Mouse (Mus musculus) neural tube, embryonic 10.5 days (tissue): ENCODE results near the gene Spn.

Source experiments
- DNase-seq: peaks from one replicate; pipeline ENCODE4 v3.0.0-alpha.2; 2017; ENCODE audit warnings: low spot score; ENCODE audit errors: extremely low spot score

Gene Spn

DNA sequence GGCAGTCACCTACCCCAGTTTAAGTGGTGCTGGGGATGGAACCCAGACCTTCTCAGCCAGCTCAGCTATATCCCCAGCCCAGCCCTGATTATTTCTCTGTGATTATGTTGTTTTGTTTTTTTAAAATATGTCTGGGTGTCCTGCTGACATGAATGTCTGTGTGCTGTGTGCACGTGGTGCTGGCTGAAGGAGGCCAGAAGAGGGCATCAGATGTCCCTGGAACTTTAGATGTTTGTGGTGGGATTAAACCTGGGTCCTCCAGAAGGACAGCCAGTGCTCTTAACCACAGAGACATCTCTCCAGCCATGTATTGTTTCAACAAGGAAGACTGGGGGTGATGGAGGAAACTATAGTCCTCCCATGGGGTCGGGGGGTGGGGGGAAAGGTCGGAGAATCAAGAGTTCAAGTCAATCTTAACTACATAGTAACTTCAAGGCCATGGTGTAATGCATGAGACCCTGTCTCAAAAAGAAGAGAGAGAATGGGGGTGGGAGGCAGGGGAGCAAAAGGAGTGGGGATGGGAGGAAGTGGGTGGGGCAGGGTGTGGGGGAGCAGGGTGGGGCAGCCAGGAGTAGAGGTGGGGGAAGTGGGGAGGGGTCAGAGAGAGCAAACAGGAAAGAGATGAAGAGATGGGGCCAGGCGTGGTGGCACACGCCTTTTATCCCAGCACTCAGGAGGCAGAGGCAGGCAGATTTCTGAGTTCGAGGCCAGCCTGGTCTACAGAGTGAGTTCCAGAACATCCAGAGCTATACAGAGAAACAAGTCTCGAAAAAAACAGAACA, 3.2 kb upstream of the Spn start:
- DNase-seq = no peak

DNA sequence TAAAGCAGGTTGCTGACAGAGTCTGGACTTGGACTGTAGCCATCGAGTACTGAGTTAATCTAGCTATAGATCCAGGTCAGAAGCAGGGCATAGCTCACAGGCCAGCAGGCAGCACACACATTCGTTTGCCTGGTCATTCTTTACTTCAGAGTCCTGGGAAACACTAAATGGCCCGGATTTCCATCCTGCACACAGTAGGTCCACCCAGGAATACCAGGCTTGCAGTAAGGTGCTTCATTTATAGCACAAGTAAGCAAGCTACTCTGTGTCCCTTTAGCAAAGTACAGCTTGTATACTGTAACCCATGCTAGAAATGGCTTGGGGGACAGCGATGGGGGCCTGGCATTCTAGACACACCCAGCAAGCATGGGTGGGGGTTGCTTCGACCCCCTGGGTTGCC, 1.9 kb upstream of the Spn start:
- no peak for DNase-seq

DNA sequence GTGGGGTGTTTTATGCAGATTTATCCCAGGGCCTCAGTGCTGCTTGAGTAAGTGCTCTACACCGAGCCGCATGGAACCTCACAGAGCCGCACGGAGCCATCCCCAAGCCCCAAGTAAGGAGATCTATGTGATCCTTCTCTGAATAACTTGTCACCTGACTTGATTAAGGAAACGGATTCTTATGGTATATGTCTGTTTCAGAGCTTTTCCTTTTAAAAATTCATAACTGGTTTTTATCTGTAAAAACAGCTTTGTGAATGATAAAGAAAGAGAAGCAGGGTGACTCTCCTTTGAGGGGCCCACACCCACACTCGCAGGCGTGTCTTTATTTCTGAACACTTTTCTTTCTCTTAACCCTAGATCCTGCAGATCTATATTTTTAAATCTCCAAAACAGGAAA, 1.5 kb upstream of the Spn start:
- DNase-seq = no peak

DNA sequence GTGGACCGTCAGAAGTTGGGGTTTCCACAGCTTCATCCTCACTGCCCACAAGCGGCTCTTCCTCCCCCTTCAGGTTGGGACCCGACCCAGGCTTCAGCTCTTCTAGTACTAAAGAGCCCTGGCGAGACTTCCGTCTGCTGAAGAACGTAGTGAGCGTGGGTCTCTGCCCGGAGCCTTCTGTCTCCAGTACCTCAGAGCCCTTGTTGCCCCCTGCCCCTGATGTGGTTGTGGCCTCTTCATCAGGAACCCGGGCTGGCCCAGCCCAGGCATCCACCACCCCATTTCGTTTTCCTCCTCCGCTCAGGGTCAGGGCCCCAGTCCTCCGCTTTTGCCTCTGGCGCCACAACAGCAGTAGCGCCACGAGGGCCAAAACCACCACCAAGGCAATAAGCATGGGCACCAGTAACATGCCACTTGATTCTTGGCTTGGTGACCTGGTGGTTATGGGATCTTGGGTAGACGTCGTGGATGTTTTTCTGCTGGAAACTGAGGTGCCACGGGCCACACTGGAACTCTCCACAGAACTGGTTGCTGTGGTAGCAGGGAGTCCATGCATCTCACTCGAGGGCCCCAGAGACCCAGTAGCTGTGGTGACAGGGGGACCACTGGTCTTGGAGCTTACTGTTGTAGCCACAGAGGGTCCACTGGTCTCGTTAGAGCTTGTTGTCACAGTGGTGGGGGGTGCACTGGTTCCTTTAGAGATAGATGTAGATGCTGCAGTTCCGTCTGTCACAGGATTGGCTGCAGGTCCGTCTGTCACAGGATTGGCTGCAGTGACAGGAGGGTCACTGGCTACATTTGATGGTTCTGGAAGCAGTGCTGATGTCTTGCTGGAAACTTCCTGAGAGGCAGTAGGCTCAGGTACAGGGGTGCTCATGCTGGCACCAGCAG, 1.2 kb downstream of the Spn start:
- DNase-seq = no peak

DNA sequence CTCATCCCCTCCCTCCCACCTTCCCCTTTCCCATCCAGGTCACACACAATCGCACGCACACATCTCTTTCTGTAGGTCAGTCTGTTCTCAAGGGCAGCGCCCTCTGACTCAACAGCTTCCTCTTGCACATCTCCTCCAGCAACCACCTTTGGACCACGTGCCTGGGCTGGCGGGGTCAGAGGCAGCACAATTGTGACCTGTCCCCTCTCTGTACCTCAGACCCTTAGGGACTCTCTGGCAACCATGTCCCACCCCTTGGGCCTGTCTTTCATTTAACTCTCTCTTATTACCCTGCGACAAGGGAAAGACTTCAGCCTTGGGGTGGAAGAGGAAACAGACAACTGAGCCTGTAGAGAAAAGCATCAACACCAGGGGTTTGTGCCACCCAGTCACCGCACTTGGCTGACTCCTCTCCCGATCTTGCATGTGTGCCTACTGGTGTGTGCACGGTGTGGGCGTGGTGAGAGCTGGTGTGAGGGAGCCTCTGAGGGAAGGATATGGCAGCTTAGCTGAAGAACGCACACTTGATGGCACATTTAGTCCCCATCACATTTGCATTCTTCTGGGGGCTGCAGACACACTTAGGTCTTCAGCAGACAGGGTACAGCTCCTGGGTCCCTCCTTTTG, 2.7 kb downstream of the Spn start:
- no peak for DNase-seq

DNA sequence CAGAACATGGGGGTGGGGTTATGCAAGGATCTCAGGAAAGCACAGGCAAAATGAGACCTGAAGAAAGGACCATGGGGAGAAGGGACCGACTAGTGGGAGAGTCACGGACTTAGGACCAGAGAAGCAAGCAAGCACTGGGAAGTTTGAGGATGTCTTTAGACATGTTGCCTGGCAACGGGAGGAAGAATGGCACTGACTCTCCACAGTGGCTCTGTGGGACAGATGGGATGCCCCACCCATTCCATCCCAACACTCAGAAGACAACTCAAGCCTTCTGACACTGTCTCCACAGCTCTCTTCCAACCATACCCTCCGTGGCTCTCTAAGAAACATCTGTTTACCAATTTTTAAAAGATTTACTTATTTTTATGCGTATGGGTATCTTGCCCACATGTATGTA, 4.5 kb downstream of the Spn start:
- no peak for DNase-seq

DNA sequence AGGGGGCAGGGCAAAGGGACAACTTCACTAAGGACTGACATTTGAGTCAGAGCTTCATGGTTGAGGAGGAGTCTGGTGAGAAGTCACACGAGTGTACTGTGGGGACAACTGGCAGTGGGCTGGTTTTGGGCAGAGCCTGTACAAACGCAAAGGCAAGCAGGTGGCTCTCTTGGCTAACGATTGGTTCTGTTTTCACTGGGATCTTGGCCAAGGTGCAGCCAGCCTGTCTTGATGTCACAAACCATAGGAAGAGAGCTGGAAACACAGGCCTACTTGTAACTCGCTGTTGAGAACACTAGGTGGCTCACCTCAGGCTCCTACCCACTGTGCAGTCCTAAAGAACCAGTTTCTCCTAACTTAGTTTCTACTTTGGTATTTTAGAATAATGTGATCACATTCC, 8.0 kb downstream of the Spn start:
- no peak for DNase-seq

DNA sequence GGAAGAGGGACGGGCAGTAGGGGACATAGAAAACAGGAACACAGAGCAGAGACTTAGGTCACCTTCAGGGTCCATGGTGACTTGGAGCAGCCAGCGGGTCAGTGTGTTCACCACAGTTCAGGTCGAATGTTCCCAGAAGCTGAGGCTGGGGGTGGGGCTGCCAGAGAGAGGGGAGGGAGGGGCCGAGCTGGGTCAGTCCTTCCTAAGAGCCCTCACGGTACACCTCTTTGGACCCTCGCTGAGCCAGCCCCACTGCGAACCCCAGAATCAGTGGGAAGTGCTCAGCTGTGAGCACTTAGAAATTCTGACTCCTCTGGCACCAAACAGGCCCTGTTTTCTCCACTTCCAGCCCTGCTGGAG, 15.7 kb downstream of the Spn start, which contains the start of gene Qprt:
TSS of gene Qprt (minus strand) at position 316 of the 360 bp plus-strand sequence.
- no peak for DNase-seq

DNA sequence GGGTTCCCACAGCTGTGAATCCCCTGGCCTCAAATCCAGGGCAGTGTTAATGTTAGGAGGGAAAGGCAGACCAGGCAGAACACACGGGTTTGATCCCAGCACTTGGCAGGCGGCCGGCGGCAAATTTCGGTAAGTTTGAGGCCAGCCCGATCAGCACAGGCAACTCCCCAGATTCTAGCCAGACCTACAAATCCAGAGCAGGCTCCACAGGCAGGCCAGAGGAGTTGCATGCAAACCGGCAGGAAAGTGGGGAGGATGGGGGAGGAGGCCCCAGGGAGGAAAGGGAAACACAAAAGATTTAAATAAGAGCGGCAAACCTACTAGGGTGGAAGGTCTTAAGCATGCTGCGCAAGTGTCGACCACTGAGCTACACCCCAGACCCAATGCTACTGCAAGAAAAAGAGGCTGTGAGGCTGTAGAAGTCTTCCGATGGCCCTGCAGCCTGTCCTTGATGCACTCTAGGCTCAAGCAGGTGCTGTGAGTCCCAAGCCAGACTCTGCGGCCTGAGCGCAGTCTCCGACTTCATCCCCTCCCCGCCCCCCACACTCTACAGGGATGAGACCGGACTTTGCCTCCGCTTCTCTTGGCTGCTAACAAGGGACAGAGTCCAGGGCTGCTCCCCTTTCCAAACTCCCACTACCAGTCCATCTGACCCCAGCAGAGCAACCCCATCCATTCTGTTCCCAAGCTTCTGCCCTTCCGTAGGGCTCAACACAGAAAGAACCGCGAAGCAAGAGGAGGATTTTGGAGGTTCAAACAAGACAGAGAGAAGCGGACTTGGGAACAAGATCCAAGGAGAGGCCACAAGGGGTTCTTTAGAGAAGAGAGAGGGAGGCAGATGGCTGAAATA, 16.3 kb downstream of the Spn start:
- no peak for DNase-seq

DNA sequence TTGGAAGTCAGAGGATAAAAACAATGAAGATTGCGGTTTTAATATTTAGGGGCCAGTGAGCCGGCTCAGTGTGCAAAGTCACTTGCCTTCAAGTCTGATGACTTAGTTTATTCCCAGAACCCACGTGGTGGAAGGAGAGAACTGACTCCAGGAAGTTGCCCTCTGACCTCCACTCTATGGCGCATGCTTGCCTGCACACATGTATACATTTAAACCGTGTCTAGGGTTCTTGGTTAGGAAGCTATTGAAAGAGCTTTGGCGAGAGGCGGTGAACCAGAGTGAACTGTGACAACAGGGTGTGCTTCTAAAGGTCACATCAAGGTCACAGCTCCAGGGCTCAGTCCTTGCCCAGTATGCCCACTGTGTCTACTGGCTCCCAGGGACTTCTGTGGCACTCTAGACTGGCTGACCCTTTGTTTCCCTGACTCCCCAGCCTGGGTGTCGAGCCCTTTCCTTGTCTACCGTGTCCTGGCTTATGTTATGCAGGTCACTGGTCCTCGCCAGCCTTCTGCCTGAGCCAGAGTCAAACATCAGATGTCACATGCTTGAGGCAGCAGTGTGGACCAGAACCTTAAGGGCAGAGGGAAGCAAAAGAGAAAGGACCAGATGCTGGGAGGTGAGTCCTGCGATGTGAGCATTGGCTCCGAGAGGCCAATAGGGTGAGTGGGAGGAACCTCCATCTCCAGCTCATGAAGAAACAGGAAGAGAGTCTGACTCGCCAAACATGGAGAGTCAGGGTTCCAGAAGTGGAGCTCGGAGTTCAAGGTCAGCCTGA, 18.8 kb downstream of the Spn start:
- no peak for DNase-seq

DNA sequence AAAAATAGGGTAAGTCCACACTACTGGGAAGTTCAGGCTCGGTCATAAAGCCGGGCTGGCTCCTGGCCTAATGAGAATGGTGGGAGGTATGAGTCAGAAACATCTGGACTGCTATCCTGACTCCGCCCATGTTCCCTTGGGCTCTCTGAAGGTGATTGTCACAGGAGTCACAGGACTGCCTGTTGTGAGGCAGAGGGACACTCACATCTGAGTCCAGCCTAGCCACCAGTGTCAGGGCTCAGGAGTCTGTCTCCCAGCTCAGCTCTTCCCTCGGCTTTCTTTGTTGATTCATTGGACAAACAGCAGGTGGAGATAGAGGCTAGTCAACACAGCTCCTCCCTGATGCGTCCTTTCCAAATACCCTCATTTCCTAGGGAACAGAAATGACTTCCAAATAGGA, 19.7 kb downstream of the Spn start:
- no peak for DNase-seq

DNA sequence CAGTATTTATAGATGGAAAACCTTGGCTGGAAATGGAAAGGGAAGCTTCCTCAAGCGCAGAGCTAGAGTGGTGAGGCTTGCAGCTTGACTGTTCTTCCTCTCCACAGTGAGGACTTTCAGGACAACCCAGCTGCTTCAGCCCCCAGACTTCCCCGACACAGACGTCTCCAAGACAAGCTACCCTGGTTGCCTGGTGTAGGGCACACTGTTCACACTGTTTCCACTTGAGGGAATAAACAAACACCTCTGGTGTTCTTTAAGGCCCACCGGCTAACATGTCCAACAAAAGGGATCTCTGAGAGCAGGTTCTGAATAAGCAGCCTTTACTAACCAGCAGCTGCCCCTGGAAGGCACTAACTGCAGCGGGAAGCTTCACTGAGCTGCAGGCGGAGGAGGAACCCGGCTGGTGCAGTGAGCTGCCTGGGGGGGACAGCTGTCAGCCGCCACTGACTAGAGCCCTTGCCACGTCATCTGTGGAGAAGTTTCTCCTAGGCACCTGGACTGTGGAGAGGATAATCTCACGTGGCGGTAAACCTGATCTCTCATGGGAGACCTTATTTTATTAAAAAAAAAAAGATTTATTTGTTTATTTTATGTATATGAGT, 21.2 kb downstream of the Spn start:
- no peak for DNase-seq

DNA sequence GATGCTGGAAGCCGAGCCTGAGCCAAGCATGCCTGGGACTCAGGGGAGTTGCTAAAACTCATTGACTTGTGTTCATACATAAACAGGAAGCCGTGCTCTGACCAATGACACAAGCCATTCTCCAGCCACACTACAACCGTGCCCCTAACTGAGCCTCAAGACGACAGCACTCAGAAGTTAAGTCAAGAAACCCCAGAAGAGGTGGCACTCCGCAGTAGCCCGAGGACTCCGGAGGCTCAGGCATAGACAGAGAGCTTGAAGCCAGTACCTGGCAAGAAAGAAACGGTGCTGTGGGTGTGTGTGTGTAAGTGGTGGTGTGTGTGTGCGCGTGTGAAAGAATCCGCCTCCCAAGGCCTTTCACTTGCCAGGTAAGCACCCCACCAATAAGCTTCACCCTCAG, 22.7 kb downstream of the Spn start:
- no peak for DNase-seq

DNA sequence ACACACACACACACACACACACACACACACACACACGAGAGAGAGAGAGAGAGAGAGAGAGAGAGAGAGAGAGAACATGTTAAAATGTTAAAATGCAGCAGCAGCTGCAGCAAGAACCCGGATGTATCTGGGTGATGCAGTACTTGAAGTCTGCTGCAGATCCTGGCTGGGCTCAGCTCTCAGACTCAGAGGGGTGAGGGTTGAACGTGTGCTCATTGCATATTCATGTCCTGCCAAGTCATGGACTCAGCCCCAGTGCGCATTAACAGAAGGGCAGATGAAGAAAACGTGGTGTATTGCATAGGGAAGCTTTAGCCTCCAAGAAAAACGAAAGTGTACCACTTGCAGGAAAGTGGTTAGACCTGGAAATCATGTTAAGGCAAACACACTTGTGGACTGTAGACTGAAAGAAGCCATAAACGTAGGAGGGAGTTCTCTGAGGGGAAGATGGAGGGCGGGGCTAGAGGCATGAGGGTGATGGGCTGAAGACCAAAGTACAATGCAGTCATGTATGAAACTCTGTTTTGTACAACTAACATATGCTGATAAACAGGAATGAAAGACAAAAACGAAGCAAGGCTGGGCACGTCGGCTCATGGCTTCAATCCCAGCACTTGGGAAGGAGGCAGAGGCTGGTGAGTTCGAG, 23.9 kb downstream of the Spn start:
- no peak for DNase-seq

DNA sequence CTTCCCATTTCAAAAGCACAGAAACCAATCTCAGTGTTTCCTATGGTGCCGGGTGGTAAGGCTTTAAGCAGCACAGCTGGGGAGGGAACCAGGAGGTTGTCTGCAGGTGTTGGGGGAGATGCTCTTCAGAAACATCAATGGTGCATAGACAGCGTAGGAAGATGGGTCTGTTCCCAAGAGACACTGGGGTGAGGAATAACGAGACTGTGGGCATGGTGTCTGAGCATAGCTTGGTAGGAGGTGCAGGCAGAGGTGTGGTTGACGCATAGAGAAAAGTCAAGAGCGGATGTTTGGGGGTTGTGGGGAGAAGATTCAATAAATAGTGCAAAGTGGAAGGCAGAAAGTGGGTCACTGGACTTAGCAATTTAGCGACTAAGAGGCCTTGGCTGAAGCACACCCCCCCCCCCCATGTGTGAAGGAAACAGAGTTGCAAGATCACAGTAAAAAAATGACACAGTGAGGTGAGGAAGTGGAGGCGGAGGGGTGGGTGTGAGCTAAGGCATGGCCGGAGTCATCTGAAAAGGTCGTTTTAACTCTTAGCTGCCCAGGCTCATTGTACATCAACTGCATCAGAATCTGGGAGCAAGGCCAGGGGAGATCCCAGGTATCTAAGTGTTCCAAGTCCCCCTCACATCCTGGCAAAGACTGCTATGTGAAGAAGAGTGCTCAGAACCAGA, 24.6 kb downstream of the Spn start:
- DNase-seq = no peak

DNA sequence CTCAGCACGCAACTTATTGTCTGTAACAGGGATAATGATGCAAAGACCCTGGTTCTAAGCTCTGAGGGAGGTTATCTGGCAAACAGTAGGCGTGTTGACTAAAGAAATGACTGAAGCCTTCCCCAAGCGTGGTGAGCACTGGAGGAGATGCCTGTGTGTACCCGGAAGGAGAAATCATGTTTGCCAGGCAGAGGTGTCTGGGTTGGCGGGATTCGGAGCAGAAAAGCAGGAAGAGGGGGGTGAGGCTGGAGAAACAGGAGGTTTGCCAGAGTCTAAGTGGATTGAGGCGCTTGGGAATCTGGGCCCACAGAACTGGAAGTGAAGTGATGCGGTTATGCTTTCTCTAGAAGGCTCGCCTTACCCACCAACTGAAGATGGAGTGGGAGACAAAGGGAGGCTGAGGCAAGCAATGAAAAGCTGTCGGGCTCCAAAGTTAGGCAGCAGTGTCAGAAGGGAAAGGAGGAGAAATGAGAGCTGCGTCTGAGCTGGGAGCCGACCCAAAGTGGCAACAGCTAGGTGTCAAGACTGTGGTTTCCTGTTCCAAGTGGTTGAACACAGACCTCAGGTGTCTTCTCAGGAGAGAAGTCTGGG, 25.3 kb downstream of the Spn start:
- DNase-seq = no peak

DNA sequence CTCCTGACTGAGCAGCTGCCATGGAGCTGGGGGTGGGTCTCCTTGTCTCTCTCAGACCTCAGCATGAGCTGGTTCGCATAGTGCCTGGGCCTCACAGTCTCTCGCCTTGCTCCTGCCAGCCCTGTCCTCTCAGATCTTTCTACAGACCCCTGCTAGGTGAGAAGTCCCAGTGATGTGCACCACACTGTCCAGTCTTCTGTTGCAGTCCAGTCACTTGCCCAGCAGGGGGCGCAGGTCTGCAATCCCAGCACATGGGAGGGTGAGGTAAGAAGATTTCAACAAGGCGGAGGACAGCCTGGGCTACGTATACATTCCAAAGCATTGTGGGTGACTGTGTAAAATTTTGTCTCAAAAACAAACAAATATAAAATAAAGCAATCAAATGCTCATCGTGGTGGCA, 26.2 kb downstream of the Spn start:
- peak; percentile 66 for DNase-seq

DNA sequence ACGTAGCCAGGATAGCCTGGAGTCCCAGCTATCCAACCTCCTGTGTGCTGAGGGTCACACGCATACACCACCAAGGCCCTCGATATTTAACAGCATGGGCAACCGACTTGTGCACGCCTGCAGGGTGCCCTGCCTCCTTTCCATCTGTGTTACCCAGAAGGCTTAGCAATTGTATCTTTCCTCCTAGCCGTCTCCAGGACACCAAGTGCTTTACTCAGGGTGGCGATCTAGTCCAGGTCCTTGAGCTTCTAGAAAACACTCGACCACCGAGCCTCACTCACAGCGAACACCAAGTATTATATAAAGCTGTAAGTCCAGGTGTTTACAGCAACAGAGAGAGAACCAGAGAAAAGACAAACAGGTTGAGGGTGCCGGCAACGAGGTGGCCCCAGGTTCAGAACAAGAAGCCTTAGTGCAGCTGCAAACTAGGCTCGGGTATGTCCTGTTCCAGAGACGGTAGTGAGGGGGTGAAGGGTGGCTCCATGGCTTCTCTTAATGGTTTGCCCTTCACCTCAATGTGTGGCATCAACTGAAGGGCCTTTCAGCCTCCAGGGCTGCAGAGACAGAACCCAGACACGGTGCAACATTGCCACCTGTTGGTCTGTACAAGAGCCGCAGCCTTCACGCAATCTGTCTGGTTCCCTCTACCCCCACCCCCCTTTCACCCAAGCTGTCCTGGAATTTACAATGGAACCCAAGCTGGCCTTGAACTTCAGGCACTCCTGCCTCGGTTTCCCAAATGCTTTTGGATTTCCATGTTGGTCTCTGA, 27.2 kb downstream of the Spn start:
- peak; percentile 71 for DNase-seq
